Mouse (Mus musculus) erythroblast, embryonic 14.5 days (primary cell): ENCODE results near the gene Cacfd1. TPM values are rescaled to one million over a fixed set of nuclear protein-coding genes. Genes with fewer than 3 reads are reported as not detected.

ENCODE experiments used
- H3K27me3 ChIP-seq: 2 replicates; pipeline ENCODE4 v1.6.1; 2012; ENCODE audit warnings: inconsistent platforms; ENCODE audit not compliant: control insufficient read depth
- H3K36me3 ChIP-seq: 2 replicates; pipeline ENCODE4 v1.6.1; 2012; ENCODE audit warnings: mild to moderate bottlenecking, inconsistent platforms; ENCODE audit not compliant: control insufficient read depth
- H3K4me1 ChIP-seq: 2 replicates; pipeline ENCODE4 v1.6.1; 2012; ENCODE audit warnings: inconsistent platforms; ENCODE audit not compliant: control insufficient read depth
- H3K4me3 ChIP-seq: replicated peaks from 2 replicates; pipeline ENCODE3; 2012; ENCODE audit warnings: moderate library complexity, mild to moderate bottlenecking, inconsistent platforms
- H3K9me3 ChIP-seq: 2 replicates; pipeline ENCODE4 v1.6.1; 2012; ENCODE audit warnings: low read length, inconsistent platforms, mixed read lengths; ENCODE audit not compliant: control insufficient read depth
- GATA1 ChIP-seq: IDR thresholded peaks from 2 replicates; pipeline ENCODE4 v1.6.1; 2012; ENCODE audit warnings: low read length, inconsistent platforms, mixed read lengths
- TAL1 ChIP-seq: IDR thresholded peaks from 3 replicates; pipeline ENCODE4 v1.6.1; 2012; ENCODE audit warnings: low read length, inconsistent platforms, mixed read lengths
- polyA plus RNA-seq: library from polyadenylated mRNA; stranded (reverse); fragments of >175 nt; gene quantifications from 2 replicates; pipeline ENCODE4 v1.2.3, GENCODE M21; 2012

Gene Cacfd1
- polyA plus RNA-seq, 1 experiment, result 0.16 TPM

DNA sequence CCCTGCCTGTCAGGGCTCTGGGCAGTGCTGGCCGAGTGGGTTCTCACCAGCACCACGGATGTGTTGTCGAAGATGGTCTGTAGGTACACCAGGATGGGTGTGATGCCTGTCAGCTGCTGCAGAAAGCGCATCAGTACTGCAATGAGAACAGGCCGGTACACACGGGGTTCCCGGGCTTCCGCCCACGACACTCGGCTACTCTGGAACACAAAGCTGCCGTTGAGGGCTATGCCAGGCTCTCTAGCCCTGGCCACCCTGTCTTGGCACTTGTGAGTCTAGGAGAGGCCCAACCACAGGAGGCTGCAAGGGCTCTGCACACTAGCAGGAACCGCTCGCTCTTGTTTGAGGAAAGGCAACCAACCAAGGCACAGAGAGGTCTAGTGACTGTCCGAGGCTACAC, 14.4 kb downstream of the Cacfd1 start:
- H3K9me3 ChIP-seq, result no peaks in the 10 kb centered on the region
- H3K27me3 ChIP-seq, result peaks cover 27% of the 10 kb centered on the region
- TF ChIP-seq TAL1 (no peak), GATA1 (no peak)
- peaks cover 6% of the 10 kb centered on the region for H3K36me3 ChIP-seq
- peaks cover 10% of the 10 kb centered on the region for H3K4me1 ChIP-seq
- no peak overlapping the region for H3K4me3 ChIP-seq

- no peaks in the 10 kb centered on the region for H3K36me3 ChIP-seq
- no peaks in the 10 kb centered on the region for H3K9me3 ChIP-seq
- no peak overlapping the region for H3K4me3 ChIP-seq
- TF ChIP-seq GATA1 (no peak), TAL1 (no peak)
- H3K27me3 ChIP-seq, result peaks cover 36% of the 10 kb centered on the region
- peaks cover 10% of the 10 kb centered on the region for H3K4me1 ChIP-seq
These were observed 15.8 kb downstream of the Cacfd1 start for GRCm38 (mm10) chr2:27025545-27025944.

- Histone ChIP-seq H3K36me3 (no peaks in the 10 kb centered on the region), H3K27me3 (peaks cover 36% of the 10 kb centered on the region), H3K4me1 (peaks cover 10% of the 10 kb centered on the region), H3K9me3 (no peaks in the 10 kb centered on the region), H3K4me3 (no peak overlapping the region)
- no peak for TF ChIP-seq GATA1
- TF ChIP-seq TAL1, result no peak
These were observed 16.6 kb downstream of the Cacfd1 start for GRCm38 (mm10) chr2:27026332-27026731.

DNA sequence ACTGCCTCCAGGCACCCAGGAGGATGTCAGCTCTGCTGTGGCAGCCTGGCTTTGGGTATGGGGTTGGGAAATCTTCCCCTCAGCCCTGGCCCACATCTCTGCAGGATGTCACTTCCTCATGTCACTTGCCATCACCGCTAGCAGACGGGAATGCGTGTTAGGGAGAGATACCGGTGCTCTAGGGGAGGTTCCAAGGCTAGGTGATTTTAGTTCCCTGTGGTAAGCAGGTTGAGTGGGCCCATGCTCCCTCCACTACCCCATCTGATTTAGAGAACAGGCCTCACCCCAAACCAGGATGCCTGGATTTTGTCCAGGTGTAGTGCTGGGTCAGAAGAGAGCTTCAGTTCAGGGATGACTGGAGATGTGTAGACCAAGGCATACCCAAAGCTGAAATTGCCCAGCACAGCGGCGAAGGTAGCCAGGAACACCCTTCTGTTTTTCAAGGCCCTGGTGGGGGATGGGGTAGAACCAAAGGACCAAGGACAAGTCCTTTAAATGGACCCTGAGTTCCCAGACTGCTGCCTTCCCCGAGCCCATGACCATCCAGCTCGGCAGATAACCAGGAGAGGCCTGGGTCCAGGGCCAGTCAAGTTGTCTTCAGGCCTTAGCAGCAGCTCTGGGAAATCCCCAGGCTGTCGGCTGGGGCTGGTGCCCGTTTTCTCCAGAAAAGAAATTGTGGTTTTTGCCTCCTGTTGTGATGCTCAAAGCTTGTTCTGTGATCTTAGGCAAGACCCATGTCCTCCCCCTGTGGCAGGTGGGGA, 17.3 kb downstream of the Cacfd1 start:
- Histone ChIP-seq H3K9me3 (no peaks in the 10 kb centered on the region), H3K4me3 (no peak overlapping the region), H3K4me1 (peaks cover 10% of the 10 kb centered on the region), H3K36me3 (no peaks in the 10 kb centered on the region), H3K27me3 (peaks cover 36% of the 10 kb centered on the region)
- TF ChIP-seq GATA1 (no peak), TAL1 (no peak)

DNA sequence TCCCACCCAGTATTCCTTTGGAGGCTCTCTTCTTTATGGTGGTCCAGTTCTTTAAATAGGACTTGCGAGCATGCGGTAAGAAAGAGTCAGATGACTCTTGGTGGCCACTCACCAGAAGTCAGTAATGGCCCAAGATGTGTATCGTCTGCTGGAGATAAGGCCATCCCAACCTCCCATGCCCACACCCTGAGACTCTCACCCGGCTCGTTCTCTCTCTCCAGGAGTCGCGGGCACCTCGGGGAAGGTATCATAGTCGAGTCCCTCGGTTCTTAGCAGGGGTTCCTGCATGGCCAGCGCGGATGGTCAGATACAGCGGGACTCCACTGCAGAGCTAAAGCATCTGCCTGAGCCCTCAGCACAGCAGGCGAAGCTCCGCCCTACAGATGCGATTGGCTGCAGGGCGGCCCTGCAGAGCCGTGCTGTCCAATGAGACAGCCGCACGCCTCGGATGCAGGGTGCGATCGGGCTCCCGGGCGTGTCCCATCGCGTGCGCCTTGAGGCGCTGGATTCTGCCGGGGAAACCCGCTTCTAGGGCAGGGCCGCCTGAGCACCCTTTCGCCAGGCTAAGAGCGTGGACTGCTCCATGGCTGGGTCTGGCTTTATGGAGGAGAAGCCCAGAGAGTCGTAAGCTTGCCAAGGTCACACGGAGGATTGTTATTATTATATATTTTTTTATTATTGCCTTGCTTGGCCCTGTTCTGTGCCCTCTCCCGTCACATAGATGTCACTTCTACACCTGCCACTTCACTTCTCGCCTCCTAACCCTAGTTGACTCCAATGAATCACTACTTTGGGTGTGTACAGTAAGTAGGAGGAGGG, 18.1 kb downstream of the Cacfd1 start, which contains the start of gene Slc2a6:
Gene Slc2a6, minus strand, starts transcription at position 381 of the 819 bp plus-strand sequence.
- Histone ChIP-seq H3K4me1 (peaks cover 10% of the 10 kb centered on the region), H3K27me3 (peaks cover 36% of the 10 kb centered on the region), H3K36me3 (no peaks in the 10 kb centered on the region), H3K9me3 (no peaks in the 10 kb centered on the region), H3K4me3 (no peak within 1 kb of the TSS)
- TF ChIP-seq GATA1 (no peak), TAL1 (no peak)

DNA sequence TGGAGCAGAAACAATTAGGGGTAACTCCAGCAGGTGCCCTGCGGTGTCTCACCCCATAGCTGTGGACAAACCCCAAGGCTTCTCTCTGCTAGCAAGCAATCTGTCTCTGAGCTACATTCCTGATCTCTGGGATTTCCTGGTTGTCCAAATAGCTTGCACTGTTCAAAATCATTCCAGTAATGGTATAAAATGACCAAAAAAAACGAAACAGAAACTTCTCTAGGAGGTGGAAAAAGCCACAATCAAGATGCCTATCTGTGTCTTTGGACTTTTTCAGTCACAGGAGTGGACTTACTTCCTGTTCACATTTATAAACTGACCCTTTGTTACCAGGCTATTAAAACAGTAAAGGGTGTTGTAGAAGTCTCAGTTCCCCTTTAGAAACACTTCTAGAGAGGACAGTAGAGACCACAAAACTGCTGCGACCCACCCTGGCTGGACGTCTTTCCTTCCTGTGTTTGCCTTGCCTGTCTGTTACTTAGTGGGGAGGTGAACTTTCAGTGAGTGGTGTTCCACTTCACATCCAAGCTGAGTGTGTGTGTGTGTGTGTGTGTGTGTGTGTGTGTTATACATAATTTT, 18.8 kb downstream of the Cacfd1 start:
- H3K36me3 ChIP-seq, result no peaks in the 10 kb centered on the region
- H3K4me3 ChIP-seq, result no peak overlapping the region
- H3K9me3 ChIP-seq, result no peaks in the 10 kb centered on the region
- H3K4me1 ChIP-seq, result peaks cover 10% of the 10 kb centered on the region
- TF ChIP-seq TAL1 (no peak), GATA1 (no peak)
- peaks cover 36% of the 10 kb centered on the region for H3K27me3 ChIP-seq

GRCm38 (mm10) chr2:27032361-27032760, 22.6 kb downstream of the Cacfd1 start:
- no peaks in the 10 kb centered on the region for H3K9me3 ChIP-seq
- H3K36me3 ChIP-seq, result no peaks in the 10 kb centered on the region
- H3K4me3 ChIP-seq, result no peak overlapping the region
- TF ChIP-seq TAL1 (no peak), GATA1 (no peak)
- H3K4me1 ChIP-seq, result peaks cover 11% of the 10 kb centered on the region
- peaks cover 26% of the 10 kb centered on the region for H3K27me3 ChIP-seq

- no peaks in the 10 kb centered on the region for H3K36me3 ChIP-seq
- H3K4me1 ChIP-seq, result peaks cover 2% of the 10 kb centered on the region
- no peak overlapping the region for H3K4me3 ChIP-seq
- H3K9me3 ChIP-seq, result no peaks in the 10 kb centered on the region
- TF ChIP-seq GATA1 (no peak), TAL1 (no peak)
- no peaks in the 10 kb centered on the region for H3K27me3 ChIP-seq
These were observed 26.3 kb downstream of the Cacfd1 start for GRCm38 (mm10) chr2:27036003-27036402.

DNA sequence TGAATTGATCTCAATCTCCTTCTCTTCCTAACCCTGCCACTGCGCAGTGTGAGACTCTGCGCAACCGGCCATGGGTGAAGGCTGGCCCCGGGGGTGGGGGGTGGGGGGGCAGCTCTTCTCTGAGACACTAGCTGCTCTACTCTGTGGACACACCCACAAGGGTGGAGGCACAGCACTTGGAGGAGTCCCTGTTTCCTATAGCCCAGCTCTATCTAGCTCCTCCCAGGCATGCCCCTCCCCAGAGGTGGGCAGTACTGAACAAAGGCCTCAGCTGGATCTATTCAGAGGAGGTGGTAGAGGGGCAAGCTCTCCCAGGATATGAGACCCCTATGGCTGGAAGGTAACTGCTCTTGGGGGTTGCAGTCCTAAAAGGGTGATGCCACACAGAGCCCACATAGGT, 27.3 kb downstream of the Cacfd1 start:
- Histone ChIP-seq H3K4me3 (no peak overlapping the region), H3K4me1 (peaks cover 2% of the 10 kb centered on the region), H3K9me3 (no peaks in the 10 kb centered on the region), H3K27me3 (no peaks in the 10 kb centered on the region), H3K36me3 (no peaks in the 10 kb centered on the region)
- TF ChIP-seq TAL1, result no peak
- no peak for TF ChIP-seq GATA1
